Mouse (Mus musculus) bone marrow, adult 2 months (tissue): ENCODE data around the gene Slc2a13.

Experiments used
- CTCF ChIP-seq: fragments of 200-500 bp; IDR thresholded peaks from 2 replicates; pipeline ENCODE4 v1.5.1; 2011; ENCODE audit warnings: low read length, control low read depth; ENCODE audit not compliant: control insufficient read depth, insufficient read depth
- POLR2A ChIP-seq: fragments of 200-500 bp; IDR thresholded peaks from 2 replicates; pipeline ENCODE4 v1.6.1; 2011; ENCODE audit warnings: low read depth, mild to moderate bottlenecking, control low read depth, low read length, borderline replicate concordance; ENCODE audit not compliant: control insufficient read depth

- TF ChIP-seq POLR2A: no peak
- TF ChIP-seq CTCF: no peak
Observed at GRCm38 (mm10) chr15:91257140-91257539, 315.9 kb downstream of the Slc2a13 start.
